Mouse (Mus musculus) neural tube, embryonic 10.5 days (tissue): ENCODE results near the gene Slc9a5.

Experiments
- DNase-seq: peaks from one replicate; pipeline ENCODE4 v3.0.0-alpha.2; 2017; ENCODE audit warnings: low spot score; ENCODE audit errors: extremely low spot score

The Slc9a5 gene

DNA sequence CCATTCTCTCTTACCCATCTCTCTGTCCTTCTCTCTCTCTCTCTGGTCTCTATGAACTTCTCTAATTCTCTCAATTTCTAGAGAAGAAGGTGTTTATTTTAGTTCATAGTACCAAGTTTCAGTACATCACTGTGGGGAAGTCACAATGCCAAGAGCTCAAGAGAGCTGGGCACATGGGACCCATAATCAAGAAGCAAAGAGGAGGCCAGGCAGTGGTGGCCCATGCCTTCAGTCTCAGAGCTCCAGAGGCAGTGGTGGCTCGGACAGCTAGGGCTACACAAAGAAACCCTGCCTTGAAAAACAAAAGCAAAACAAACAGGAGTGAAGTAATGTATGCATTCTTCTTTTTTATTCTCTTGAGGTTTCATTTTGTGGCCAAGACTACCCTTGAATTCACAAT, 55.9 kb downstream of the Slc9a5 start:
- DNase-seq: no peak

DNA sequence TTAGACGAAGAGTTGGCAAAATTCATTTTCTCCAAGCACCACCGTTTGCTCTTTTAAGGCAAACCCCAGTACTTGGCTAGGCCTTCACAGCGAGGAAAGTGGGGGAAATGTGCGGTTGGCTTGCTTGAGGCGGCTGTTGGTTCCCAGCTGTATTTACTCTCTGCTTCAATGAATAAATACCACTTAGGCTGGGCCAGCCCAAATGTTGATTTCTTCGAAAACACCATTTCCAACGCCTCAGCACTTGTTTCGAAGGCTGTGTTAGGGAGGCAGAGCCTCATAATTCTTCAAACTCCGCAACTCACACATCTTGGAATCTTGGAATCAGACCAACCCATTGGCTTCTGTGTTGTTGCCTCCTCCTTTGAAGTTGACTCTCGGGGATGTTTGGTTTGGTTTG, 57.8 kb downstream of the Slc9a5 start:
- DNase-seq: no peak

DNA sequence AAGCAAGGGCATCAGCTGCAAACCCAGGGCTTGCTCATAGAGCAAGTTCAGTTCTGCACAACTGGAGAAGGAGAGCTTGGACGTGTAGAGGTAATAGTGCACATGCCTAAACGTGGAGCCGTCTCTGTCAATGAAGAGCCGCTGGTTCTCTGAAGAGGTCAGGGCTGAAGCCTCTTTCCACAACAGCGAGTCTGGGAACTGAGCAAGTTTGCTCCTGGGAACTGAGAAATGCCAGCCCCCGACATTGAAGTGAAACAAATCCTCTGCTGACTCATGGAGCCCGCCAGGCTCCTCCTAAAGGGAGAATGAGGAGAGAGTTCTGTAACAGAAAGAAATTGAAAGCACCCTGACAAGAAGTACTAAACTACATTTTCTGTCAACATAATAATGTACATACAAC, 59.7 kb downstream of the Slc9a5 start:
- DNase-seq: no peak

DNA sequence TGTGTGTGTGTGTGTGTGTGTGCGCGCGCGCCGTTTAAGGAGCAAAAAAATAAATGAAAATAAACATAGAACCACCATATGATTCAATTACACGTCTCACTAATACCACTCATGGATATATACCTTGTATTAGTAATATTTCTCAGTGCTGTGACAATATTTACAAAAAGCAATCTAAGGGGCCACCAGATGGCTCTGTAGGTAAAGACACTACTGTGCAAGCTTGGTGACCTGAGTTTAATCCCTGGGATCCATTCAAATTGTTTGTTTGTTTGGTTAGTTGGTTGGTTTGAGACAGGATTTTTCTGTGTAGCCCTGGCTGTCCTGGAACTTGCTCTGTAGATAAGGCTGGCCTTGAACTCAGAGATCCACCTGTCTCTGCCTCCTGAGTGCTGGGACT, 61.3 kb downstream of the Slc9a5 start:
- no peak for DNase-seq

DNA sequence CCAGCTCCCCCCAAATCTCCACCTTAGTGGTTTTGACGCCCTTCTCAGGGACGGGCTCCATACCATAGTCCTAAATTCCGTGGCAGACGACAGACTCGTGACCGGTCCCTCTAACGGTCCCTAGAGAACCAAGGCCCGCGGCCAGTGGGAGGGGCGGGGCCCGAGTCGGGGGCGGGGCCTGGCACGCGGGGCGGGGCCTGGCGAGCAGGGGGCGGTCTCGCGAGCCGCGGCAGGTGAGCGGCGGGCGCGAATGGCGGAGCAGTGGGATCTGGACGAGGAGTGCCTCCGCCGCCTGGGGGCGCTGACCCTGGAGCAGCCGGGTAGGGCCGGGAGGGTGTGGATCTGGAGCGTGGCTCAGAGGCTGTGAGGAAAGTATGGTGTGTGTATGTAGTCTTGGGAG, 64.7 kb downstream of the Slc9a5 start, which contains the start of the genes Kctd19 and Lrrc36:
Kctd19 (minus strand) TSS at position 112 of the 400 bp plus-strand sequence.
Lrrc36 (plus strand) TSS at position 181 of the 400 bp plus-strand sequence.
- DNase-seq: peak; percentile 64

DNA sequence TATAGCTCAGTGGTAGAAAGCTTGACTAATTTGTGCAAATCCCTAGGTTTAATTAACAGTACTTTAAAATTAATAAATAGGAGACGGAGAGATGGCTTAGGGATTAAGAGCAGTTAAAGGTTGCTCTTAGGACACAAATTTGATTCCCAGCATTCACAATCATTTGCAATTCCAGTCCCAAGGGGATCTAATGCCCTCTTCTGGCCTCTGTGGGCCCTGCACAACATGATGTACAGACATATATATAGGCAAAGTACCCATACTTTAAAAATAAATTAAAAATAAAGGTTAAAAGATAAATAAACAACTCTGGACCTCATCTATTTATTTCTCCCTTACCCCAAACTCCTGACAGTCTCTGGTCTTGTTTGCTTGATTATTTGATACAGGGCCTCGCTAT, 70.3 kb downstream of the Slc9a5 start:
- no peak for DNase-seq
